Mouse (Mus musculus) natural killer cell, adult 2 months (primary cell): ENCODE results near the gene Kank2.
A peak's percentile ranks its signal among the peaks of the same experiment; 100 is the strongest.

Source experiments
- DNase-seq, 2 experiments: peaks; one replicate each; pipeline ENCODE4 v3.0.0; 2022; ENCODE audit warnings: low spot score in 2 of 2

The Kank2 gene

DNA sequence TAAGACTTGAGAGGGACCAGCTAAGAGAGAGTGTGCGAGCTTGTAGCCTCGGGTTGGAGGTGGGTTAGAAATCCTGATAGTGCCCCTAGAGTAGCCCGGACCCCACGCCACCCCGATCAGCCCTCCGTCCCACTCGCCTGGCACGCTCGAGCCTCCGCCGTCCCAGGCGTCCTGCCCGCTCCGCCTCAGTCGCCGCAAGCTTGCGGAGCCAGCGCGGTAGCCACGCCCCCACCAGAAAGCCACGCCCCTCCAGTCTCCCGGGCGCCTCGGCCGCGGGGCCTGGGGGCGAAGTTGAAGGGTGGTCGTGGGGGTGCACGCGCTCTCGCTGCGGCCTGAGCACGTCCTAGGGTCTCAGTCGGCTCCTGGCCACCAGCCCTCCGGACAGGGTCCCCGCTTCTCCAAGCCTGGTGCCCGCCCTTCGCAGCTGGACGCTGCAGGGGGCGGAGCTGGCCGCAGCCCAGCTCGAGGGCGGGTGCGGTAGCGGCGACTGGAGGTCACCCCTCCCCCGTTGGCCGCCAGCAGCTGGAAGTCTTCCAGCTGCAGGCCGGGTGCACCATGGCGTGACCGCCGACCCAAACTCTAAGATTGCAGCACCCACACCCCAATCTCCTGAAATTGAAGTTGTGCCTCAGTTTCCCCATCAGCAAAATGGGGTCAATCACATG, at the start of gene Kank2:
Gene Kank2 (minus strand): TSS at position 400 of the 665 bp plus-strand sequence.
- DNase-seq: peak; percentile 75 to 76

DNA sequence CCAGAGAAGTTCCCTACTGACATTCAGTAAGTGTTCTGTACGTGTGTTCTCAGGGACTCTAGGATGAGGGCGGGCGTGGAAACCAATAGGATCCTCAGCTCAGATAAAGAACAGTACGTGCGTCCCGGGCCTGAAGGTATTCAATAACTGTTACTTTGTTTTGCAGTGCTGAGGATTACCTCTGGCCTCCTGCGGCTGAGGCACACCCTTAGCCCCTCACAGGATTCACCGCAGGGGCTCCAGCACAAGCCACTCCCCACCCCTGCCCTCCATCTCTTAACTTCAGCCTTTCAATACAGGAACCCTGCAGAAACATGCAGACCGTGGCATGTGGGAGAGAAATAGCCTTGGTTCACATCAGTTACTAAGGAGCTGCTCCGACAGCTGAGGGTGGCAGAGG, 49.4 kb upstream of the Kank2 start:
- DNase-seq: no peak

DNA sequence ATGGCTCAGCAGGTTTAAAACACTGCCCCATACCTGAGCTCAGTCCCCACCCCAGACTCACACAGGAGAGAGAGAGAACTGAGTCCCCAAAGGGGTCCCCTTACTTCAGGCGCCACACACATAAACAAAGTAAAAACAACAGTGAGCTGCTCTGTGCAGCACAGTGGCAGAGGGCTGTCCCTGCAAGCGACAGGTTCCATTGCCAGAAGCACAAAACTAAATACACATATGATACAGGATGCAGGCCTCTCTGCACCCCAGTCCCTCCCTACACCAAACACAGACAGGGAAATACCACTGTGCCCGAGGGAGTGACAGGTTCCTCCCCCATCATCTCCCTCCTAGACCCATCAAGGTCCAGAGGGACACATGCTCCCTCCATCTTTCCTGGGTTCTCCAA, 48.9 kb upstream of the Kank2 start:
- no peak for DNase-seq

DNA sequence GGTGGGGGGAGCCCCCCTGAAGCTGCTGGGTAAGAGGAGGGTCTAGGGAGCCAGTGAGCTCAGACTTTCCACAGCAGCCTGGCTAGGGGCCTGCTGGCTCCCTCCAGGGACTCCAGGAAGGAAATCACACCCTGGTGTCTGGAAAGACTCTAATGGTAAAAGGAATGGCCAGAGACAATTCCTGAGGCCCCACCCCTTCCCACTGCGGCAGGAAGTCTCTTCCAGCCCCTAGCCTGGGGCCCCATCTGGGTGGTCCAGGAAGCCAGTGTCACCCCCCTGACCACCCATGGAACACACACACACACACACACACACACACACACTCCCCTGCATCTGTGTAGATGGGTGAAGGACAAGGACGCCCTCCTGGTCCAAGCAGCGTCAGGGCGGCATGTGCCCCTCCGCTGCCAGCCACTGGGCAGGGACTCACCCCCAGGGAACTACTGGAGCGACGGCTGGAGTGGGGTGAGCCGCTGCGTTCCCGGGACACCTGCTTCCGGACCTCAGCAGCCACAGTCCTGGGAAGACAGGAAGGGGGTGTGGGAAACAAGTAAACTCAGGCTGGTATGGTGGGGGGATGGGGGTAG, 48.3 kb upstream of the Kank2 start:
- DNase-seq: no peak

DNA sequence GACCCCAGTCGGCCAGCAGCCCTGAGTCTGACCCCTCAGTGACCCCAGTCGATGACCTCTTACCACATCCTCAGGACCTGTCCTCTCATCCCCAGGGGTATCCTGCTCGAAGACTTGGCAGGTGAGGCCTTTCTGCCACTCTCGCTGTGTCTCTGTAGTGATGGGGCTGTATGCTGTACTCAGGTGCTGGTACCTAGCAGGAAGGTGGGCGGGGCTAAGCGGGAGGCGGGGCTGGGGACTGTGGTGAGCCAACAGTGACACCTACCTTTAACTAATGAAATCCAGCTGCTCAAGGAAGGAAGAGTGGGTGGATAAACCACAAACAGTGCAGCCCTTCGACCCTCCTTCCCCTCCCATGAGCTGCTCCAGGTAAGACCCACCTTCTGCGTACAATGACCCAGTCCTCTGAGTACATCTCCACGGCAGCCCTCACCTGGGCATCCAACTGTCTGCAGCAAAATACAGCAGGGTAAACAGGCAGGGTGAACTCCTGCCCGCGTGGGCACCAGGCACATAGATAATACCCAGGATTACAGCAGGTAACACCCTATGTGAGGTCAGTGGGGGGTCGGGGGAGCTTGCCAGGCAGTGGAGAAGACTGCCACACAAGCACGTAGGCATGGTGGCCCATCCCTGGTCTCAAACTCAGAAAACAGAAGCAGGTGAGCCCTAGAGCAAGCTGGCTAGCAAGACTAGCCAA, 47.0 kb upstream of the Kank2 start:
- DNase-seq: no peak

DNA sequence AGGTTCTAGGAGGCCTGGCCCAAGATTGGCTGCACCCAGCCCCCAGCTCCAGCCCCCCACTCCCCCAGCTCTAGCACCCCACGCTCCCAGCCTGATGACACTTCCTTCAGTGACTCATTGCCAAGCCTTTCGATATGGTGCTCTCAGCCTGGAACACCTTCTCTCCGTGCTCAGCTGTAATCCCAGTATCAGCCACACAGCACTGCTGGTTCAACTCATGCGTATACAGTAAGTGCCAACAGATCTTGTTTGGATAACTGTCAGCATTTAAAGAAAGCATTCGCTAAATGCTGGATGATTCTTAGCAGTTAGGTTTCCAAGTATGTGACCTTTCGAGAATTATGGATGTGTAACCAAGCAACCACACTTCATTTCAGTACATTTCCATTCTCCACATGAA, 44.5 kb upstream of the Kank2 start:
- no peak for DNase-seq

DNA sequence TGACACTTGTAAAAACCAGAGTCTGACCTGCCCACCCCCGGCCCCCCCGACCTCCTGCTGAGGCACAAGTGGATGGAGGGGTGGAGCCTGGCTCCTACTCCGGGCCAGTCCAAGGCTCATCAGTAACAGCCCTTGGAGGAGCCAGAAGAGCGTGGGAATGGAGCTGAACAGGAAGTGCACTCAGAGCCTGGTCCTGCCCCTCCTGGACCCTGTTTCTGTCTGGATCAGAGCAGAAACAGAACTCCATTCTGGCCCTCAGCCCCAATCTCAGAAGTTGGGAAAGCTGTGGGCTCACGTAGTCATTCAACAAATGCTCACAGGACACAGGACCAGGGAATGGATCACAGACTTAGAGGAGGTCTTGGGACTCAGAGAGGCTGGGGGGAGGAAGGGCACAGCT, 43.8 kb upstream of the Kank2 start:
- DNase-seq: no peak

DNA sequence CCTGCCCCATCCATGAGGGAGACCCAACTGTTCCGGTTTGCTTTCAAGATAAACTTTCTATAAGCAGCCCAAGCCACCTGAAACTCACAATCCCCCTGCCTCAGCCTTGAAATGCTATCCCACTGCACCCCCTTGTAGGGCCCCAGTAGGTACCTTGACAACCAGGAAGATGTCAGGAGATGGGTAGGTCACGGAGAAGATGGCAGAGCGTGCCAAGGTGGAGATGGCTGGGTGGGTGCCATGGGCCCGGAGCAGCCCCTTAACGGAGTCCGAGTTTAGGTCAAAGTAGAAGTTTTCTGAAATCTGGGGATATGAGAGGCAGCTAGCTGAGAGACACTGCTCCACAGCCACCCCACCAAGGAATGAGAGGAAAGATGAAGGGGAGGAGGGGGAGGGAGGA, 42.8 kb upstream of the Kank2 start:
- DNase-seq: no peak

DNA sequence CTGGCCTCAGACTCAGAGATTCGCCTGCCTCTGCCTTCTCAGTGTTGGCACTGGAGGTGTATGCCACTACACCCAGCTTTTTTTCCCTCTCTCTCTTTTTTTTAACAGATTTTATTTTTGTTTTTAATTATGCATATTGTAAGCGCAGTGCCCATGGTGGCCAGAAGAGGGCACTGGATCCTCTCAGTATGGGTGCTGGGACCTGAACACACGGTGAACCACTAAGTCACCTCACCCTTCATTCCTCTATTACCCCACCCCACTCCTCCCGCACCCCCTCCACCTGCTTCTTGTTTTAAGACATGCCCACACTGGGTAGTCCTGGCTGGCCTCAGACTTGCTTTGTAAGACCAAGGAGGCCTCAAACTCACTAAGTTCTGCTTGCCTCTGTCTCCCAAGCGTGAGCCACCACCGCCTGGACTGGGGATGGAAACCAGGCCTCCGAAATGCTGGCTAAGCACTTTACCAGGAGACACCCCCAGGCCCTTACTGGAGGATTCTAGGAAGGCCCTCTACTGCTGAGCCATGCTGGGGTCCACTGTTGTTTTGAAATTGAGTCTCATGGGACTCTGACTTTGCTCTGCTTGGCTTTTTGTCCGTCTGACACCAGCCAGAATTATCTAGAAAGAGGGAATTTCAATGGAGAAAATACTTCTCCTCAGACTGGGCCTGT, 41.7 kb upstream of the Kank2 start:
- DNase-seq: peak in 1 of 2 experiments; percentile 37

DNA sequence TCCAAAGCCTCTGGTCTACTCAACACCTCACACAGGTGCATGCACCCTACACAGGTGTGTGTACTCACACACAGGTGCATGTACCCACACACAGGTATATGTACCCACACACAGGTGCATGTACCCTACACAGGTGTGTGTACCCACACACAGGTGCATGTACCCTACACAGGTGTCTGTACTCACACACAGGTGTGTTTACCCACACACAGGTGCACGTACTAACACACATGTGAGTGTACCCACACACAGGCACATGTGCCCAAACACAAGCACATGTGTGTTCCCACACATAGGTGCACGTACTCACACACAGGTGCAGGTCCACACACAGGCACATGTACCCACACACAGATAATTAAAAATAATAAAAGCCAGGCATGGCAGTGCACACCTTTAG, 39.1 kb upstream of the Kank2 start:
- no peak for DNase-seq

DNA sequence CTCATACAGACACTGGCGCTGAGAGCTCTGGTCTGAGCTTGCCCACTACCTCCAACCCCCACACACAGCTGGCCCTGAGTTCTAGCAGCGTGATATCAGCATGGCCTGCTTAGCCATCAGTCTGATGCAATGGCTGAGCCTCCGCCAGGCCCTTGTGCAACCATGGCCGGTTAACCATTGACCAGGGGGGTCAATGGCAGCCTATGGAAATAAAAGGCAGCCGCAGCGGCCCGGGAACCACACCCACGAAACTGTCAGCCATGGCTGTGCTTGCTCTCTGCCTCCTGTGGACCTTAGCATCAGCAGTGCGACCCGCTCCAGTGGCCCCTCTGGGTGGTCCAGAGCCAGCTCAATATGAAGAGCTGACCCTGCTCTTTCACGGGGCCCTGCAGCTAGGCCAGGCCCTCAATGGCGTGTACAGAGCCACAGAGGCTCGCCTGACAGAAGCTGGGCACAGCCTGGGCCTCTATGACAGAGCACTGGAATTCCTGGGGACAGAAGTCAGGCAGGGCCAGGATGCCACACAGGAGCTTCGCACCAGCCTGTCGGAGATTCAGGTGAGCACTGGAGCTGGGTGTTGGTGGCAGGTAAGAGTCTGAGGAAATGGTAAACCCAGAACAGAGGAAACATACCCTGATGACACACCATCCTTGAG, 36.8 kb upstream of the Kank2 start, which contains the start of gene Angptl8:
Gene Angptl8 (plus strand): TSS at position 253 of the 655 bp plus-strand sequence.
- peak; percentile 9 to 10 for DNase-seq

DNA sequence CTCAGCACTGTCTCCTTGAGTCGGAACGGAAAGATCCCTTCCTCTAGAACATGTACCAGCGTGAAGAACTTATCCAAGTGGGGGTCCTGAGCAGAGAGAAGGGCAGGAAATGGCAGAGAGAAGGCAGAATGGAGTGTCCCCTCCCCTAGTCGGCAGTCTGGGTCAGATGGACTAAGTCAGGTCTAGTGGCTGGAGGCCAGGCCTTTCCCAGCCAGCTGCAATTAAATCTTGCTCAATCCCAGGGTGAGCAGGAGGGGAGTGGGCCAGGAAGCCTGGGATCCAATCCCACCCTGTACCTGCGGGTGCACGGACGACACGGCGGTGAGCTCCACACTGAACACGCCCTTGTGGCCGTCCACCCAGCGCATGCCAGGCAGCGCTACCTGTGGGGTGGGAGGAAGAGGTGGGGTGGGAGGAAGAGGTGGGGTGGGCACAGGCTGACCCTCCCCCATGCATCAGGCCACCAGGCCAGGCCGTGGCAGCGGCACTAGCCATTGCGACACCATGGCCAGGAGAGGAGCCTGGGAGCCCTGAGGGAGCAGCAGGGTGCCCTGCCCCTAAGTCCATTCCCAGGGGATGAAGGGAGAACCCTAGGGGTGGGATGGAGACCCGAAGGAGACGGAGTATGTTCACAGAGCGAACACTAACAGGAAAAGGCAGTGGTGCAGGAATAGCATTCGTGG, 33.2 kb upstream of the Kank2 start:
- DNase-seq: no peak

DNA sequence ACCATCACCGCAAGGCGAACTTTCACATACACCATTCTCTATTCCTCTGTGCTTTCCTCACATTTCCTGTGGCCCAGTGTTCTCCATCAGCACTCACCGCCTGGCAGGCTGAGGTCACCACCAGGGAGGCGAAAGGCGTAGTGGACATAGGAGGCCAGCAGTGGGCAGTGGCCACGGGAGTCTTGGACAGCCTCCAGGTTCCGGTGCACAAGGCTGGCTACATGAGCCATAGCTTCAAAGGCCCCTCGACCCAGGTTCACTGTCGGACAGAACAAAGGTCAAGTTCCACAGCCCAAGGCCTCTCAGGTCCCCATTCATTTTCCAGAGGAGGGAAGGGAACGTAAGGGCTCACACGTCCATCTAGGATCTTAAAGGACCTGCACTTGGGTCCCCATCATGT, 32.4 kb upstream of the Kank2 start:
- DNase-seq: no peak

DNA sequence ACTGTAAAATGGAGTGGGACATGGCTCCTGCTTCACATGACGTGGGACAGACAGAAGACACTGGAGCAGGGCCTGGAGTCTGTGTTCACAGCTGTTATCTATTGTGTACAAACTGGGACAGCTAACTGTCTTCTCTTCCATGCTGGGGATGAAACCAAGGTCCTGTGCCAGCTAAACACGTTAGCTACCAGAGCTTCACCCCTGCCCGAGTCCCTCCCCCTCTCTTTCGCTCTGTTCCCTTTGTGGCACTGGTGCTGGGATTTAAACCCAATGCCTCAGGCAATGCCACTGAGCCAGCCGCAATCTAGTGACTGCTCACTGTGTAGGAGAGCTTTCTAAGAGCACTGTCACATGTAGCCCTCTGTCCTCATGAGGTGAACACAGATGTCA, 31.9 kb upstream of the Kank2 start:
- DNase-seq: no peak

DNA sequence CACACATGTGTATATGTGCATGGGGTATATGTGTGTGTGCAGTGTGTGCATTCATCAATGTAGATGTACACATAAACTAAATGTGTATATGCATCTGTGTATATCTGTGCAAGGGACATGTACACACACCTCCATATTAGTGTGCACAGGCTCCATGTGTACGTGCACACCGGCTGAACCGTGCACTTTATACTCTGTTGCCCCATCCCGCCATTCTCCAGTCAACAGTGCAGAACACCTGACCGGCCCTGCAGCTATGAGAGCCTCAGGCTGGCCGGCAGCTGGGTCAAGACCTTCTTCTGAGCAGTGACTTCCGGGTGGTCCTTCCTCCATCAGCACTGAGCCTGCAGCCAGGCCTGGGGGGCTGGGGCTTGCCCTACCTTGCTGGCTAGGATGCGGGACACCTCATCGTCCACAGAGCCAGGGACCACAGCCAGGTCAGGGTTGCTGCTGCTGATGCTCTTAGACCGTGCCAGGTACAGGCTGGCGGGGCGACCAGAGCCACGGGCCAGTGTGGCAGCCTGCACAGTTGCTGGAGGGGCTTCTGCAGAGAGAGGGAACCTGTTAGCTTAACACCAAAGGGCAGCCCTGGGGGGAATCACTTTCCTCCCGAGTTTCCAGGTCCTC, 31.4 kb upstream of the Kank2 start:
- DNase-seq: no peak

DNA sequence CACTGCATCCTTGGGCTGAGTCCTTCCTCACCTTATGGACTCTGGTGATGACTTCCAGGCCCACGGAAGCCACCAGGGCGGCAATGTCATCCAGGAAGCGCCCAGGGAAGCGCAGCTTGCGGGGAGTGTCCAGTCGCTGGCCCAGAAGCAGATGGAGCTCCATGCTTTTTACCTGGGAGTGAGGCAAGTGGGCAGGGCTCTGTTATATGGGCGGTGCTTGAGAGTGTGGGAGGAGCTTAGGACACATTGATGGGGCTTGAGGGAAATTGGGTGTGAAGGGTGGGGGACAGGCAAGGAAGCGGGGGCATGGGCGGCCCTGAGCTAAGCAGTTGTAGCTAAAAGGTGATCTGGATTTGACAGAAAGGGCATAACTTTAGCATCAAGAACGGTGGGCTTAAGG, 25.8 kb upstream of the Kank2 start:
- no peak for DNase-seq

DNA sequence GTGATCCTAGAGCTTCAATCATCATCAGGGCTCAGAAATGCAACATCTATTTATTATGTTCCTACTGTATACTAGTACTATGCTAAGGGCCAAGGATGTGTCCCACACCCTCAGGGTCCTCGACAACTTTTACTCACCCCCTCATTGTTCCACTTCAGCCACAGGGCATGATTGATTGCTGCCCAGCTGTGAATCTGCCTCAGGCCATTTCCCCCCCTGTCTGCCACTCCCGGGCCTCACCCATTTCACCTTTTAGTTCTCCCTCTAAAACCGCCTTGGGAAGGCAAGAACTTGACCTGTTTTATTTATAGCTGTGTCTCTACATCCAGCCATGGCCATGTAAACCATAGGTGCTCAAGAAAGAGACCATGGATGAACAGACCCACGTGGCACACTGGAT, 25.4 kb upstream of the Kank2 start:
- DNase-seq: no peak

DNA sequence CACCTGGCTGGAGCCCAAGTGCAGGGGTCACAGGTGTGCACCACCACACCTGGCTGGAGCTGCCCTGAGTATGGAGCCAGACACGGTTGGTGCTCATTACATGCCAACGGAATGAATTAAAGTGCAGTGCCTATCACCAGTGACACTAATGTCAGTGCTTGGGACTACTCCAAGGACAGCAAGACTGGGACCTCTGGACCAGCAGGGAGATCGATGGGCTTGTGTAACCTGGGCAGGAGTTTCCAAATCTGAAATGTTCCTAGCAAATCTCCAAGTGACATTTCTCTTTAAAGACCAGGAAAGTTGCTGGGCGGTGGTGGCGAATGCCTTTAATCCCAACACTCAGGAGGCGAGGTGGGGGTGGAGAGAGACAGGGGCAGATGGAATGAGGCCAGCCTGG, 24.1 kb upstream of the Kank2 start:
- DNase-seq: no peak

DNA sequence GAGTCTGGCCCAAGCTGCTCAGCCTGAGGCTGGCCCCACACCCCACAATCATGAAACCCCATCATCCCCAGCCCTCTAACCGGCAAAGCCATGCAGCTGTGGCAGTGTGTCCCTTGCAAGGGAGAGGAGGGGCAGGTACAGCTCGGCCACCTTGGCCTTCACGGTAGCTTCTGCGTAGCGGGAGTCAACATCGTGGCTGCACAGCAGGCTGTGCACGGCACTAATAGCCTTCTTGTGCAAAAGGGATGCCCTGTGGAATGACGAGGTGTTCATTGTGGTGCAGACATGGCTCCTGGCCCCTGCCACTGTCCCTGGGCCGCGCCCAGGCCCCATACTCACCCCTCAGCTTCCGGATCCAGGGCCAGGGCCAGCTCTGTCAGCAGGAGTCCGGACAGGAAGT, 21.6 kb upstream of the Kank2 start:
- DNase-seq: no peak

DNA sequence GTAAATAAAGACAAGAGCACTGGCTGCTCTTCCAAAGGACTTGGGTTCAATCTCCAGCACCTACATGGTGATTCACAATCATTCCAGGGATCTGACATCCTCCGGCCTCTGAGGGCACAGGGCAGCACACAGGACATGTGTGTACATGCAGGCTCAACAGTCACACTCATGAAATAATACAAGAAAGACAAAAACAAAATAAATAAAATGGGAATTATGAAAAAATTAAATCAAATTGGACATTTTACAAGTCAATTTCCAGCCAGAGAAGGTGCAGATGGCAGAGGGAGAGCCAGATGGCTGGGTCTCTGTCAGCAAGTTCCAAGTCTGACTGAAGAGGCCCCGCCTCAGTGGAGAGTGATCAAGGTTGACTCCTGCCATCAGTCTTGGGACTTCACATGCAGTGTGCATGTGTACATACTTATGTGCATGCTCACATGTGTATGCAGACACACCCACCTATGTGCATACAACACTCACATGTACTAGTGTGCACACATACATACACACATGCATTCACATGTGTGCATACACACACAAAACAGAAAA, 20.7 kb upstream of the Kank2 start:
- DNase-seq: no peak

DNA sequence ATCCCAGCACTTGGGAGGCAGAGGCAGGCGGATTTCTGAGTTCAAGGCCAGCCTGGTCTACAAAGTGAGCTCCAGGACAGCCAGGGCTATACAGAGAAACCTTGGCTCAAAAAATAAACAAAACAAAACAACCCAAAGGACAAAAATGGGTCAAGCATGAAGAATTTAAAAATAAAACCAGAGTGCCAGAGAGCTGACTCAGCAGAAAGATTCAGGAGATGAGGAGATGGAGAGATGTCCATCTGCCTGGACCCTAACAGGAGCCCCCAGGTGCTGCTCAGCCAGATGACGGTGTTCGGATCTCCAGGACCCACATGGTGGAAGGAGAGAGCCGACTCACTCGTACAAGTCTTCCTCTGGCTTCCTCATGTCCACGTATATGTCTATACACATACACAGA, 20.0 kb upstream of the Kank2 start:
- DNase-seq: no peak
